Mouse (Mus musculus): ENCODE measurements around the gene Ttyh2. TPM values are rescaled to one million over a fixed set of nuclear protein-coding genes. Genes with fewer than 3 reads are reported as not detected.

Ttyh2 gene
- polyA plus RNA-seq, 1 experiment from 2014 or later = 9.3 TPM

GRCm38 (mm10) chr11:114682321-114682900, 7.2 kb downstream of the Ttyh2 start:
- Histone ChIP-seq H3K9me3 (replicated peaks) (no peaks in the 10 kb centered on the region), H3K9ac (no peak overlapping the region), H3K4me1 (replicated peaks) (peaks cover 34% of the 10 kb centered on the region), H3K27me3 (no peaks in the 10 kb centered on the region; the same call in 1 of the 2 replicates), H3K4me3 (no peak overlapping the region), H3K4me2 (no peak overlapping the region), H3K36me3 (no peaks in the 10 kb centered on the region), H3K27ac (no peak overlapping the region)
- ATAC-seq (replicated peaks; ENCODE audit: insufficient number of reproducible peaks, insufficient read depth, low FRiP score, low read depth) = no peak
- WGBS = 91% methylated on average over 13 of the region's 13 CpGs

GRCm38 (mm10) chr11:114683029-114683721, 7.9 kb downstream of the Ttyh2 start:
- Histone ChIP-seq H3K9ac (no peak overlapping the region), H3K9me3 (replicated peaks) (no peaks in the 10 kb centered on the region), H3K4me1 (replicated peaks) (peaks cover 34% of the 10 kb centered on the region), H3K4me3 (no peak overlapping the region), H3K27ac (no peak overlapping the region), H3K4me2 (no peak overlapping the region), H3K36me3 (no peaks in the 10 kb centered on the region), H3K27me3 (no peaks in the 10 kb centered on the region)
- WGBS = 84% methylated on average over 10 of the region's 10 CpGs
- no peak for ATAC-seq (replicated peaks; ENCODE audit: insufficient number of reproducible peaks, insufficient read depth, low FRiP score, low read depth)

GRCm38 (mm10) chr11:114683722-114684621, 8.7 kb downstream of the Ttyh2 start:
- Histone ChIP-seq H3K4me3 (no peak overlapping the region), H3K9me3 (replicated peaks) (no peaks in the 10 kb centered on the region), H3K36me3 (no peaks in the 10 kb centered on the region), H3K27ac (no peak overlapping the region), H3K9ac (no peak overlapping the region), H3K27me3 (no peaks in the 10 kb centered on the region), H3K4me2 (no peak overlapping the region), H3K4me1 (replicated peaks) (peaks cover 34% of the 10 kb centered on the region)
- ATAC-seq (replicated peaks; ENCODE audit: insufficient number of reproducible peaks, insufficient read depth, low FRiP score, low read depth) = no peak
- 68% methylated on average over 20 of the region's 20 CpGs for WGBS

- Histone ChIP-seq H3K4me2 (no peak overlapping the region), H3K36me3 (no peaks in the 10 kb centered on the region), H3K9me3 (replicated peaks) (no peaks in the 10 kb centered on the region), H3K27me3 (no peaks in the 10 kb centered on the region), H3K27ac (no peak overlapping the region), H3K9ac (no peak overlapping the region), H3K4me3 (no peak overlapping the region), H3K4me1 (replicated peaks) (peaks cover 25% of the 10 kb centered on the region)
- ATAC-seq (replicated peaks; ENCODE audit: insufficient number of reproducible peaks, insufficient read depth, low FRiP score, low read depth) = no peak
- WGBS = 64% methylated on average over 14 of the region's 14 CpGs
Measured at GRCm38 (mm10) chr11:114684627-114685373, 9.6 kb downstream of the Ttyh2 start.

- no peak for ATAC-seq (replicated peaks; ENCODE audit: insufficient number of reproducible peaks, insufficient read depth, low FRiP score, low read depth)
- no peak overlapping the region for H3K4me3 ChIP-seq
- no peaks in the 10 kb centered on the region for H3K9me3 ChIP-seq (replicated peaks)
- no peak overlapping the region for H3K27ac ChIP-seq
- WGBS = 70% methylated on average over 9 of the region's 9 CpGs
- H3K36me3 ChIP-seq = no peaks in the 10 kb centered on the region
- H3K9ac ChIP-seq = no peak overlapping the region
- H3K4me2 ChIP-seq = no peak overlapping the region
- H3K4me1 ChIP-seq (replicated peaks) = peaks cover 19% of the 10 kb centered on the region
- H3K27me3 ChIP-seq = no peaks in the 10 kb centered on the region
Measured at GRCm38 (mm10) chr11:114685526-114686040, 10.4 kb downstream of the Ttyh2 start.

GRCm38 (mm10) chr11:114686221-114686959, 11.2 kb downstream of the Ttyh2 start:
- no peak for ATAC-seq (replicated peaks; ENCODE audit: insufficient number of reproducible peaks, insufficient read depth, low FRiP score, low read depth)
- WGBS = 92% methylated on average over 16 of the region's 16 CpGs
- Histone ChIP-seq H3K27me3 (no peaks in the 10 kb centered on the region), H3K4me2 (no peak overlapping the region), H3K27ac (no peak overlapping the region), H3K36me3 (no peaks in the 10 kb centered on the region), H3K4me1 (replicated peaks) (peaks cover 15% of the 10 kb centered on the region), H3K9ac (no peak overlapping the region), H3K9me3 (replicated peaks) (no peaks in the 10 kb centered on the region), H3K4me3 (no peak overlapping the region)

- H3K27me3 ChIP-seq = no peaks in the 10 kb centered on the region
- H3K9ac ChIP-seq = no peak overlapping the region
- no peak overlapping the region for H3K27ac ChIP-seq
- H3K4me2 ChIP-seq = no peak overlapping the region
- WGBS = 53% methylated on average over 10 of the region's 10 CpGs
- H3K4me3 ChIP-seq = no peak overlapping the region
- peaks cover 15% of the 10 kb centered on the region for H3K4me1 ChIP-seq (replicated peaks)
- H3K9me3 ChIP-seq (replicated peaks) = no peaks in the 10 kb centered on the region
- ATAC-seq (replicated peaks; ENCODE audit: insufficient number of reproducible peaks, insufficient read depth, low FRiP score, low read depth) = no peak
- no peaks in the 10 kb centered on the region for H3K36me3 ChIP-seq
Measured at GRCm38 (mm10) chr11:114687574-114688188, 12.4 kb downstream of the Ttyh2 start.

- H3K9me3 ChIP-seq (replicated peaks) = no peaks in the 10 kb centered on the region
- no peaks in the 10 kb centered on the region for H3K27me3 ChIP-seq
- H3K4me1 ChIP-seq (replicated peaks) = peaks cover 15% of the 10 kb centered on the region
- no peak for ATAC-seq (replicated peaks; ENCODE audit: insufficient number of reproducible peaks, insufficient read depth, low FRiP score, low read depth)
- no peak overlapping the region for H3K4me2 ChIP-seq
- no peak overlapping the region for H3K27ac ChIP-seq
- 95% methylated on average over 2 of the region's 3 CpGs for WGBS
- no peak overlapping the region for H3K4me3 ChIP-seq
- H3K9ac ChIP-seq = no peak overlapping the region
- no peaks in the 10 kb centered on the region for H3K36me3 ChIP-seq
Measured at GRCm38 (mm10) chr11:114688729-114689128, 13.5 kb downstream of the Ttyh2 start.

- Histone ChIP-seq H3K27ac (no peak overlapping the region), H3K9ac (no peak overlapping the region), H3K36me3 (no peaks in the 10 kb centered on the region), H3K4me2 (no peak overlapping the region), H3K27me3 (no peaks in the 10 kb centered on the region), H3K9me3 (replicated peaks) (no peaks in the 10 kb centered on the region), H3K4me1 (replicated peaks) (peaks cover 4% of the 10 kb centered on the region), H3K4me3 (no peak overlapping the region)
- no peak for ATAC-seq (replicated peaks; ENCODE audit: insufficient number of reproducible peaks, insufficient read depth, low FRiP score, low read depth)
- 91% methylated on average over 15 of the region's 15 CpGs for WGBS
Measured at GRCm38 (mm10) chr11:114690192-114690591, 15.0 kb downstream of the Ttyh2 start.

- no peaks in the 10 kb centered on the region for H3K9me3 ChIP-seq (replicated peaks)
- no peak overlapping the region for H3K4me3 ChIP-seq
- H3K9ac ChIP-seq = no peak overlapping the region
- no peaks in the 10 kb centered on the region for H3K27me3 ChIP-seq
- no peaks in the 10 kb centered on the region for H3K4me1 ChIP-seq (replicated peaks)
- no peak overlapping the region for H3K27ac ChIP-seq
- H3K36me3 ChIP-seq = no peaks in the 10 kb centered on the region
- no peak for ATAC-seq (replicated peaks; ENCODE audit: insufficient number of reproducible peaks, insufficient read depth, low FRiP score, low read depth)
- 46% methylated on average over 6 of the region's 6 CpGs for WGBS
- H3K4me2 ChIP-seq = no peak overlapping the region
Measured at GRCm38 (mm10) chr11:114691454-114692182, 16.4 kb downstream of the Ttyh2 start.

All from heart, embryonic 15.5 days (tissue).